Mouse (Mus musculus) neural tube, embryonic 14.5 days (tissue): ENCODE results near the gene Dgcr8. TPM values are rescaled to one million over a fixed set of nuclear protein-coding genes. Genes with fewer than 3 reads are reported as not detected.
A peak's percentile ranks its signal among the peaks of the same experiment; 100 is the strongest.

Experiments
- microRNA counts: library from miRNA; unstranded; fragments of <30 nt; microRNA quantifications from one replicate; lab custom pipeline; 2016
- microRNA-seq: library from miRNA; unstranded; fragments of <30 nt; microRNA quantifications from one replicate; pipeline ENCODE4, GENCODE M21; 2016
- polyA plus RNA-seq: library from polyadenylated mRNA; unstranded; fragments of >200 nt; fragmentation: Nextera tagmentation; extraction: Ambion mirVana; gene quantifications from 2 replicates; pipeline ENCODE4 v1.2.1, GENCODE M21; 2014

The Dgcr8 gene
- polyA plus RNA-seq, 1 experiment from 2014 or later: 40.8 TPM

MicroRNA genes within 50 kb of the gene (microRNA counts, 519-probe panel; counts per million panel counts)
- not detected for microRNA mmu-miR-1306 (lab: Ali Mortazavi, UCI)
- 3,922 counts per million, percentile 40 among the panel's probes with 10 or more counts for microRNA mmu-miR-185 (lab: Ali Mortazavi, UCI)

Small RNA genes lying within 50 kb of the gene (microRNA-seq; reads per million reads assigned to microRNA genes)
- gene Gm24572 (not detected), gene Mir1306 (137 reads per million, percentile 50 among the genes with 10 or more reads in this experiment), gene Mir185 (403 reads per million, percentile 66 among the genes with 10 or more reads in this experiment)

Other genes with a start within 250 kb of the Dgcr8 start
- 155 and 174 TPM in 2 replicates for gene Dgcr6, start 236.4 kb downstream of the Dgcr8 start, polyA plus RNA-seq
- gene Prodh, start 199.0 kb downstream of the Dgcr8 start, polyA plus RNA-seq: 2.2 and 2.5 TPM in 2 replicates
- 27.4 and 36.4 TPM in 2 replicates for gene Rtn4r, start 161.6 kb downstream of the Dgcr8 start, polyA plus RNA-seq
- not detected in 2 replicates for gene Ccdc188, start 71.4 kb downstream of the Dgcr8 start, polyA plus RNA-seq
- 12.2 and 13.9 TPM in 2 replicates for gene Zdhhc8, start 54.1 kb downstream of the Dgcr8 start, polyA plus RNA-seq
- gene Trmt2a, start 40.6 kb downstream of the Dgcr8 start, polyA plus RNA-seq: 78.4 and 81.5 TPM in 2 replicates
- 400 and 407 TPM in 2 replicates for gene Ranbp1, start 40.5 kb downstream of the Dgcr8 start, polyA plus RNA-seq
- not detected in 2 replicates for gene Gm49776, start 30.9 kb downstream of the Dgcr8 start, polyA plus RNA-seq
- gene Tango2, start 58.9 kb upstream of the Dgcr8 start, polyA plus RNA-seq: 99.8 and 114 TPM in 2 replicates
- 60.2 and 73.5 TPM in 2 replicates for gene Arvcf, start 58.9 kb upstream of the Dgcr8 start, polyA plus RNA-seq
- gene Txnrd2, start 137.1 kb upstream of the Dgcr8 start, polyA plus RNA-seq: 21.3 and 25.4 TPM in 2 replicates
- gene Comt, start 137.6 kb upstream of the Dgcr8 start, polyA plus RNA-seq: 102 and 103 TPM in 2 replicates
- gene Gnb1l, start 209.5 kb upstream of the Dgcr8 start, polyA plus RNA-seq: 12.5 and 15.7 TPM in 2 replicates
- gene Rtl10, start 209.7 kb upstream of the Dgcr8 start, polyA plus RNA-seq: 3.3 and 3.4 TPM in 2 replicates